Mouse (Mus musculus) heart, postnatal 0 days (tissue): ENCODE results near the gene Igfbp7. TPM values are rescaled to one million over a fixed set of nuclear protein-coding genes. Genes with fewer than 3 reads are reported as not detected.

Source experiments
- ATAC-seq: fragments of 200-750 bp; cut with Nextera tagmentation; 2 replicates; pipeline ENCODE4 v1.8.0; 2017; ENCODE audit warnings: low read depth, moderate number of reproducible peaks, moderate library complexity; ENCODE audit not compliant: insufficient read depth
- DNase-seq: peaks from one replicate; pipeline ENCODE4 v3.0.0-alpha.2; 2016; ENCODE audit warnings: low spot score
- H3K27ac ChIP-seq: fragments of 300-500 bp; sonication (generic); 2 replicates; pipeline ENCODE4 v1.5.1; 2014; ENCODE audit warnings: low read depth, mild to moderate bottlenecking
- H3K27me3 ChIP-seq: fragments of 300-500 bp; sonication (generic); 2 replicates; pipeline ENCODE4 v1.6.1; 2014; ENCODE audit warnings: low read length, mixed read lengths; ENCODE audit not compliant: control insufficient read depth, insufficient read depth
- H3K36me3 ChIP-seq: fragments of 300-500 bp; sonication (generic); replicated peaks from 2 replicates; pipeline ENCODE4 v1.6.1; 2014; ENCODE audit warnings: low read length, mixed read lengths; ENCODE audit not compliant: control insufficient read depth, insufficient read depth
- H3K4me1 ChIP-seq: fragments of 300-500 bp; sonication (generic); 2 replicates; pipeline ENCODE4 v1.6.1; 2014; ENCODE audit warnings: antibody characterized with exemption; ENCODE audit not compliant: control insufficient read depth, insufficient read depth
- H3K4me2 ChIP-seq: fragments of 300-500 bp; sonication (generic); 2 replicates; pipeline ENCODE4 v1.6.1; 2014; ENCODE audit warnings: low read depth, mild to moderate bottlenecking, low read length, moderate library complexity
- H3K4me3 ChIP-seq: fragments of 300-500 bp; sonication (generic); 2 replicates; pipeline ENCODE4 v1.5.1; 2014; ENCODE audit warnings: low read depth, low read length
- H3K9ac ChIP-seq: fragments of 300-500 bp; sonication (generic); replicated peaks from 2 replicates; pipeline ENCODE4 v1.6.1; 2014; ENCODE audit warnings: low read depth, low read length, mixed read lengths
- H3K9me3 ChIP-seq: fragments of 300-500 bp; sonication (generic); replicated peaks from 2 replicates; pipeline ENCODE4 v1.6.1; 2016; ENCODE audit warnings: low read length; ENCODE audit not compliant: control insufficient read depth
- CTCF ChIP-seq: IDR thresholded peaks from 2 replicates; pipeline ENCODE4 v1.5.1; 2016; ENCODE audit warnings: antibody characterized with exemption, control low read depth, low read depth
- EP300 ChIP-seq: IDR thresholded peaks from 2 replicates; pipeline ENCODE4 v1.6.1; 2016; ENCODE audit warnings: antibody characterized with exemption, low read depth
- WGBS: fragments of 180-500 bp; shearing (Covaris S2); extraction: QIAGEN DNeasy Blood & Tissue Kit; methylation state at CpG from one replicate; pipeline ENCODE4 v1.1.7; 2014; 5-methylcytosine and 5-hydroxymethylcytosine counted together
- polyA plus RNA-seq: library from polyadenylated mRNA; unstranded; fragments of >200 nt; fragmentation: Nextera tagmentation; extraction: Ambion mirVana; gene quantifications from 2 replicates; pipeline ENCODE4 v1.2.1, GENCODE M21; 2015
- total RNA-seq: library from RNA; depleted of rRNA; stranded (reverse); fragments of >200 nt; gene quantifications from 2 replicates; pipeline ENCODE4 v1.2.3, GENCODE M21; 2014; ENCODE audit warnings: low replicate concordance

Igfbp7 gene
- total and polyA plus RNA-seq, 2 experiments from 2014 or later: 151 to 218 TPM

DNA sequence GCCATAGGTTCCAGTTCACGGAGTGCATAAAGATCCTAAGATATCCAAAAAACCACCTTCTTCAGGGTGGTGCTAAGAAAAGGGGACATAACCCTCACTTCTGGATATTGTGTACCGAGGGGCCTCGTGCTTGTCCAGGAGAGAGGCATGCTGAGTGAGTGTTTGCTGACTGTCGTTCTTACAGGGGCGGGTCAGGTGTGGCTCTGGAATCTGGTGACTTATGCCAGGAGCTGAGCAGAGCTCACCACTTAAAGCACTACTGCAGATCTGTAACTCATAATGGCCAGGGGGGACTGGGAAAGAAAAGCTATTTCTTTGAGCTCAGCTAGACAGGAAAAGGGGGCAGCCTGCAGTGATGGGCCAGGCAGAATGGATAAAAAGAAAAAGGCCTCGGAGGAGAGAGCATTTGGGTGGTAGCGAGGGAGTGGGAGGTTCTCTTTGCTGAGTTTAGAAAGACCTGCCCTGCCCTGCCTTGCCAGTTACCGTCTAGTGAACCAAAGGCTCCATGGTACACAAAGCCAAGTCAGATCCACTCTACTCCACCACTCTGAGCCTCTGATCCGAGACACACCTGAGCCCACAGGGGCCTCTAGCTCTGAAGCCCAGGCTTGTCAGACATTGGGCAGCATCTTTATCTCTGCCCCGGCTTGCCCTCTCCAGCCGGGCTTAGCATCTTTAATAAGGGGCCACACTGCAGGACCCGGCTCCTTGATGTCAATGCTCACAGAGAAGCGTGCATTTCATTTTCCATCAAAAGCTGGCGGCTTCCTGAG lies 9.4 kb downstream of the Igfbp7 start:
- H3K27ac ChIP-seq: no peak overlapping the region
- TF ChIP-seq CTCF (no peak), EP300 (no peak)
- DNase-seq (no peak), ATAC-seq (no peak)
- peaks cover 4% of the 10 kb centered on the region; the same call in 1 of the 2 replicates for H3K4me1 ChIP-seq
- WGBS: 68% methylated on average over 14 of the region's 14 CpGs
- no peaks in the 10 kb centered on the region for H3K27me3 ChIP-seq
- H3K36me3 ChIP-seq: peaks cover 3% of the 10 kb centered on the region; the same call in 1 of the 2 replicates
- H3K4me3 ChIP-seq: no peak overlapping the region
- H3K9me3 ChIP-seq: no peaks in the 10 kb centered on the region
- H3K4me2 ChIP-seq: no peak overlapping the region
- no peak overlapping the region for H3K9ac ChIP-seq

DNA sequence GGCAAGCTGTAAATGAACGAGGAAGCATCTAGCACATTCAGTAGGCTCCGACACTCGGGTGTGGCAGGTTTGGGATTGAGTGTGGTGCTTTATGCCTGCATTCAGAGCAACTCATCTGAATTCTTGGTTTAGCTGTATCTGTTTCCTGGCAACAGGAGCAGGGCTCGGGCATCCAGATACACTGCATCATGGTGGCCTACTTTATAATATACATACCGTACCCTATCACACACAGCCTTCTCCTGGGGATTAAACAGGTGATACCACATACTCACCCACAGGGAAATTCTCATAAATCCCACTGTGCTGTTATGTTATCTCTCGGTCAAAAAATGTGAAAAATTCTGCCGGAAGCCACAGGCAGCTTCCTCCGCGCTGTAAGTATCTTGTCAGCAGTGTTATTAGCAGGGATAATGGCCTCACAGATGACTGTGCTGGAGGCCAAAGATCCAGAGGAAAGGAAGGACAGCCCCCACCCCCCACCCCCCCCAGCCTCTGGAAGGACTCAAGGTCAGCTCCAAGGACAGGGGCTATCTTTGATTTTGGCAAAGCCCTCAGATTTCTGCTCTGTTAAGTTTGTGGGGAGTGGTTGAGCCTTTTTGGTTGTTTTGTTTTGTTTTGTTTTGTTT lies 13.7 kb downstream of the Igfbp7 start:
- TF ChIP-seq CTCF: no peak
- no peak for TF ChIP-seq EP300
- no peak for ATAC-seq
- H3K36me3 ChIP-seq: peaks cover 3% of the 10 kb centered on the region; the same call in 1 of the 2 replicates
- WGBS: 52% methylated on average over 9 of the region's 9 CpGs
- H3K27ac ChIP-seq: no peak overlapping the region
- no peaks in the 10 kb centered on the region for H3K27me3 ChIP-seq
- no peak overlapping the region for H3K9ac ChIP-seq
- DNase-seq: no peak
- H3K4me1 ChIP-seq: peaks cover 4% of the 10 kb centered on the region
- H3K4me2 ChIP-seq: no peak overlapping the region
- H3K4me3 ChIP-seq: no peak overlapping the region
- no peaks in the 10 kb centered on the region for H3K9me3 ChIP-seq

DNA sequence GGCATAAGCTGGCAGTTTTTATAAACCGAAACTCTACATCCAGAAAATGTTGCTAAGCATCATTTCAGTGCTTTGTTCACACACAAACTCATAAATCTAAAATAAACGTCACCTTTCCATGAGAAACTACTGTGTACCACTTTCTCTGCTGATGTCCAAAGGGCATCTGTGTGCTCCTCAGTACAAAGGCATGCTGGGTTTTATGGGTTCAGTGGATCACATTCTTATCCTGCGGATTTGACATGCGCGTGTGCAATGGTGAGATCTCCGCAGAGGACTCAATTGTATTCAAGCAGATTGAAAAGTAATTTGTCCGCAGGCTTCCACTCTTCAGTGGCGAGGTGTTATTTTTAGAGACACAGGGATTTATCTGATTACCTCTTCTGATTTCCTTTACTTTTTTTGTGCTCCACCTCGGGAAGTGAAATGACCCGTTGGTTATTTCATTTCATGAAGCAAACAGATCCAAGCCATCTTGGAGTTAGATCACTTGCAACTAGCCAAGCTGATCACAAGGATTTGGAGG lies 14.7 kb downstream of the Igfbp7 start:
- TF ChIP-seq CTCF (no peak), EP300 (no peak)

DNA sequence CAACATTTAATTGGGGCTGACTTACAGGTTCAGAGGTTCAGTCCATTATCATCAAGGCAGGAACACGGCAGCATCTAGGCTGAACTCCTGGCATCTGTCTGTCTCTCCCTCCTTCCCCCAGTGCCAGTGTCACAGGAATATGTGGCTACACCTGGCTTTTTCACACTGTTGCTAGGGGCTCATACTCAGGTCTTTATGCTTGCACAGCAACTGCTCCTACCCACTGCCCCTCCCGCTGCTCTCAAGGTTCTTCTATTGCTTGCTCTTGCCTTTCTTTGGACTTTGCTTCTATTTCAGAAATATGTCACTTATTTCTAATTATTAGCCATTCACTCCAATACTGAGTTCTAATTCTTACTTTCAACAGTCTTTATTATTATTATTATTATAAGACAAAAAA lies 17.6 kb downstream of the Igfbp7 start:
- ATAC-seq: no peak
- H3K4me3 ChIP-seq: no peak overlapping the region
- H3K36me3 ChIP-seq: 0 out of 2 replicates have a peak, but pooled peaks cover 3% of the 10 kb centered on the region
- no peak for TF ChIP-seq CTCF
- TF ChIP-seq EP300: no peak
- H3K27me3 ChIP-seq: no peaks in the 10 kb centered on the region
- H3K27ac ChIP-seq: no peak overlapping the region
- DNase-seq: no peak
- no peak overlapping the region for H3K4me2 ChIP-seq
- peaks cover 11% of the 10 kb centered on the region for H3K4me1 ChIP-seq
- no peak overlapping the region for H3K9ac ChIP-seq
- 90% methylated on average over 2 of the region's 2 CpGs for WGBS
- no peaks in the 10 kb centered on the region for H3K9me3 ChIP-seq

More for the DNA sequence above, 14.7 kb downstream of the Igfbp7 start:
- Histone ChIP-seq H3K4me2 (no peak overlapping the region), H3K4me1 (peaks cover 4% of the 10 kb centered on the region), H3K36me3 (peaks cover 3% of the 10 kb centered on the region; the same call in 1 of the 2 replicates), H3K27me3 (no peaks in the 10 kb centered on the region), H3K9ac (no peak overlapping the region), H3K27ac (no peak overlapping the region), H3K4me3 (no peak overlapping the region), H3K9me3 (no peaks in the 10 kb centered on the region)
- ATAC-seq (no peak), DNase-seq (no peak)
- WGBS: 71% methylated on average over 10 of the region's 10 CpGs

DNA sequence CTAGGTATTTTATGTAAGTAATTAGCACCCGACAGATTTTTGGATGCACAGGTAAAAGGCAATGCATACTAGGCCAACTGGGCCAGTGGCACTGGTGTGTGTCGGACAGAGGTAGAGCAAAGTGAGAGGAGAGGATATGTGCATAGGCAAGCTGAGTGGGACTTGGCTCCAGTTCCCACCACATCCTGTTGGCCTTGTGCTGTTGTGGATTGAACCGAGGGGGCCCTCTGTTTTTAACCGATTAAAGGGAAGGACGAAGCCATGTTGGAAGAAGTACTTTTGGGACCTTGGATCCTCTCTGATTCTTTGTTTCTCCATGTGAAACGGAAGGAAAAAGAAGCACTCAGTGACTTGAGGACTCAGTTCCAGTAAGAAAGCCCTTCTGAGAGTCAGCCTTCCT lies 19.5 kb downstream of the Igfbp7 start:
- H3K4me1 ChIP-seq: peaks cover 14% of the 10 kb centered on the region
- ATAC-seq: no peak
- no peak overlapping the region for H3K4me3 ChIP-seq
- no peak overlapping the region for H3K9ac ChIP-seq
- no peak overlapping the region for H3K4me2 ChIP-seq
- DNase-seq: no peak
- TF ChIP-seq CTCF: no peak
- H3K27me3 ChIP-seq: no peaks in the 10 kb centered on the region
- peak overlapping the region; percentile 55 for H3K27ac ChIP-seq
- no peaks in the 10 kb centered on the region for H3K36me3 ChIP-seq
- no peaks in the 10 kb centered on the region for H3K9me3 ChIP-seq
- 64% methylated on average over 6 of the region's 6 CpGs for WGBS
